Mouse (Mus musculus) ovary, postnatal 14 days (tissue): ENCODE measurements around the gene Slc29a2.

Experiments used
- DNase-seq: peaks from one replicate; pipeline ENCODE4 v3.0.0; 2022; ENCODE audit warnings: low spot score

Gene Slc29a2

DNA sequence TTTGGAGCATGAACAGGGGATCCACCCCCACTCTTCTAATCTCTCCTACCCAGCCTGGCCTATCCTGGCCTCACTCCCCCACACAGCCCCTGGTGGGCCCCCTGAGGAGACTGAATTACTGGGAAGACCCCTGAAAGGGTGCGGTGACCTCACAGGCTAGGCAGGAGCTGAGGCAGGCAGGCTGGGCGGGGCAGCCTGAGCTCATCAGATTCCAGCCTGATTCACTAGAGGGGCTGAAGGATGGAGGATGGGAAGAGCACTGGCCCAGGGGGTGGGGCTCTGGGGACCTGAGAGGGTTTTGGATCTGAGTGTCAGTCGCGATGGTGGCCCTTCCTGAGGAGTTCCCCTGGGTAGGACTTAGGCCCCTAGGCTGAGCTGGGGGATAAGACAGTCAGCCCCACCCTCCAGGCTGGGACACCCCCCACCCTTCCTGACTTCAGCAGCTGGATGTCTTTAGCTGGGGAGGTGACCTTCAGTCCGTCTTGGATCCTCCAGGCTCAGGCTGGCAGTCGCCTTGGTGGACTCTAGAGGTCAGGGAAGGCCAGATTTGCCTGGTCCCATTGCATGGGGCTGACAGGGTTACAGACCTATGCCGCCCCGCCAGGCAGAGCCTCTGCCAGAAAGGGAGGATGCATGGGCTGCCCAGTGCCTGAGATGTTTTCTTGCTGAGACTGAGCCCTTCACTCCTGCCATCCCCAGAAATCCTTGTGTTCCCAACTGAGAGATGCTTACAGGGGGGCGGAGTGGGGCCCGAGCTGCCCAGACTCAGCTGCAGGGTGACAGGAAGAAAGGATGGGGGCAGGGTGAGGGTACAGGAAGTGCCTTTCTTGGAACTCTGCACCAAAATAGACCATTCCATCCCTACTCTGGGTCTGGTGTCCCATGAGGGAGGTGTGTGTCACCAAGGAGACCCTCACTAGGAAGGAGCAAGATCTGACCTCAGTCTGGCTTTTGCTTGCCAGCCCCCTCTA, 35.4 kb downstream of the Slc29a2 start:
- DNase-seq, result no peak

DNA sequence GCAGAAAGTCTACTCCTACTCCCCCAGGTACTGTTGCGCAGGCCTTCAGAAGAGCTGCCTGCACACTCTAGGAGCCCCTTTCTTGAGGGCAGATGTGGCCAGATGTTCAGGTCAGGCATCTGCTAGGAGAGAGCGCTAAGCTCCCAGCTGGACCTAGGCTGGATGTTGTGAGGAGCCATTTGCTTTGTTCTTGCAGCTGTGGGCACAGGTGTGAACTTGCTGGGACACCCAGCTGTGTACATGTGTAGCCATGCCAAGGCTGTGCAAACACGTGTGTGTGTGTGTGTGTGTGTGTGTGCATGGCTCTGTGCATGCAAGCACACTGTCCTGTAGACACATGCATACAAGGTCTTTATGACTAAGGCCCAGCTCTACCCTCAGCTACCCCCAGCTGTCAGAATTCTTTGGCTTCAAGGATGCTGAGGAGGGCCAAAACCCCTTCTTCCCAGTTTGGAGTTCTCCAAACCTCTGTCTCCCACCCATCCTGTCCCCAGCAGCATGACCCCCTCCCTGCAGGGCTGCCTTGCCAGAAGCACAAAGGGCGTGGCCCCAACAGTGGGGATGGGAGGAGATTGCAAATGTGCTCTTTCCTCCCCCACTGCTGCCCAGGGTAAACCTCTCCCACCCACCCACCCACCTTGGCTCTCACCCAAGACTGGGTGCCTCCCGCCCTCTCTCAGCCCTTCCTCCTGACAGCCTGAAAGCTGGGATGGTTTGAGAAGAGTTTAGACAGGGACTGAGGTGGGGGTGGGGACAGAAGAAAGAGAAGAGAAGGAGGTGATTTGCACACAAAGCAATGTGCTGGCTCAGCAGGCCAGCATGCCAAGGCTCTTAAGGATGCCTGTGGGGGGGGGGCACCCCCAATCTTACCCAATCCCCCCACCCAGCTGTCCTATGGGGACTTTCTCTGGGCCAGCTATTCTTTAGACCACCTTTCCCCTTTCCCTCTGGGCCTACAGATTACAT, 37.0 kb downstream of the Slc29a2 start:
- no peak for DNase-seq

DNA sequence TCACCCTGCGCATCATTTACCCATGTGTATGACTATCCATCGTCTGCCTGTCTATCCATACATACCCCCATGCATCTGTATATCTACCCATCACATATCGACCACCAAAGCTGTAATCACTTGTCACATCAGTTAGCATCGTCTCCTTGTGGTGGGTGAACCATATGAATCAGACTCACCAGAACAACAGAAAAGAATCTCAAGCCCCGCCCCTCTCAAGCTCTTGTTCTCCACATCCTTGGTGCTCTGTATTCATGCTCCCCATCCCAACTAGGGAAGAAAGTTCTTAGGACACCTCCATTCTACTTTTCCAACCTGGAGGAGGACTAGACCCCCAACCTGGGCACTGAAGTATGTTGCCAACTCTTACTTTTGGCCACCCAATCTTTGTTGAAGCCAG, 38.4 kb downstream of the Slc29a2 start:
- DNase-seq, result no peak

DNA sequence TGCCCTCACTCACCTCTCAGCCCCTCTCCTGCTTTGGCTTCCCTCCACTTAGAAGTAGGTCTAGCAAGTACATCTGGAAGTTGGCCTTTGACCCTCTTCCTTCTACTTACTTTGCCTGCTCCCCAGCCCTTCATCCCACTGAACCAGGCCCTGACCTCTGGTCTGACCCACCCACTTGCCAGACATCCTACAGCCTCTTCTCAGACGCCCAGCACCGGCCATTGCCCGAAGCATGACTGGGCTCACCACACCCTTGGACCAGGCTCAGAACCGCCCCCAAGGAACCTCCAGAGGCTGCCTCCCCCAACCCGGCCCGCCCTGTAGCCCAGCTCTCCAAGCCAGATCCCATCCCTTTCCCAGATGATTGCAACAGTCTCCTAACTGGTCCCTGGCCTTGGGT, 38.8 kb downstream of the Slc29a2 start:
- DNase-seq, result no peak

DNA sequence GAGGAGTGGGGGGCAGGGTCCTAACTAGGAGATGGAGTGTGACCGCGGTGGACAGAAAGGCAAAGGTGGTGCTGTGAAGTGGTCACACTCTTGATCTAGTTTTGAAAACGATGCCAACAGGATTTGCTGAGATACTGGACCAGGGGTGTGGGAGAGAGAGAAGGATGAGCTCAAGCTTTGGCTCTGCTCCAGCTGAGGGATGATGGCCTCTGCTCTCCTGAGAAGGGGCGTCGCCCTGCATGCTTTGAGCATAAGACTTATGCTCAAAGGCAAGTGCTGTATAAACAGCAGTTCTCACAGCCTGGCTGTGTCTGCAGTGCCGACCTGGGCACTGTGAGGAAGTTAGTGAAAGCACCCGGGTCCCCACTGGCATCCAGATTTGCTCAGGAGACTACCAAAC, 41.4 kb downstream of the Slc29a2 start:
- DNase-seq, result peak; percentile 45

DNA sequence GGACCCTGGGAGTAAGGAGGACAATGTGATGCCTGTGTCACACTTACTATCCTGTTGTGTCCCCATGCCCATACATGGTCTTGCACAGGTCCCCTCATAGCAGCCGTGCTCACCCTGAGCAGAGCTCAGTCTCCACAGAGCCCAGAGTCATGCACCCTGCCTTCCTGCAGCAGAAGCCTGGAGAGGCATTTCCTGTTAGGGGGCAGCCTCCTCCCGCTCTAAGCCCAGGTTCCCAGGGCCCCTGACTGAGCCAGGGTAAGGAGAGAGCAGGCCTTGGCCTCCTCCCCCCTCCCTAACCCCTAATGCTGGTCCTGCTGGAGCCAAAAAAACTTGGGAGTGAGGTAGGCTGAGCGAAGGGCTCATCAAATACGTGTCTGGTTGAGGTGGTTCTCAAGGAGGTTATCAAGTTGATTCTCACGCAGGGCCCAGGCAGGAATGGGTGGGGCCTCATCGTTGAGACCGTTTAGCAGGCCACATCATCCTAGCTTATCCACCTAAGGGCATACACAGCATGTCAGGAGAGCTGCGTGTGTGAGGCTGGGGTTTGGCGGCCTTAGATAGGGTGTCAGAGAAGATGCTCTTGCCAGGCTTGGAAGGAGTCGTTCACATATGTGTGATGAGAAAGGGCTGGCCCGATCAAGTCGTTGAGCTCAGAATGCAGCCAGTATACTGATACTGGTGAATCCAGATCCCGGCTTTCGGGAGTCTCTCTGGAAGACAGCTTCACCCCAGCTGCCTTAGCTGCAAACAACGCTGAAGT, 43.6 kb downstream of the Slc29a2 start:
- DNase-seq, result no peak

DNA sequence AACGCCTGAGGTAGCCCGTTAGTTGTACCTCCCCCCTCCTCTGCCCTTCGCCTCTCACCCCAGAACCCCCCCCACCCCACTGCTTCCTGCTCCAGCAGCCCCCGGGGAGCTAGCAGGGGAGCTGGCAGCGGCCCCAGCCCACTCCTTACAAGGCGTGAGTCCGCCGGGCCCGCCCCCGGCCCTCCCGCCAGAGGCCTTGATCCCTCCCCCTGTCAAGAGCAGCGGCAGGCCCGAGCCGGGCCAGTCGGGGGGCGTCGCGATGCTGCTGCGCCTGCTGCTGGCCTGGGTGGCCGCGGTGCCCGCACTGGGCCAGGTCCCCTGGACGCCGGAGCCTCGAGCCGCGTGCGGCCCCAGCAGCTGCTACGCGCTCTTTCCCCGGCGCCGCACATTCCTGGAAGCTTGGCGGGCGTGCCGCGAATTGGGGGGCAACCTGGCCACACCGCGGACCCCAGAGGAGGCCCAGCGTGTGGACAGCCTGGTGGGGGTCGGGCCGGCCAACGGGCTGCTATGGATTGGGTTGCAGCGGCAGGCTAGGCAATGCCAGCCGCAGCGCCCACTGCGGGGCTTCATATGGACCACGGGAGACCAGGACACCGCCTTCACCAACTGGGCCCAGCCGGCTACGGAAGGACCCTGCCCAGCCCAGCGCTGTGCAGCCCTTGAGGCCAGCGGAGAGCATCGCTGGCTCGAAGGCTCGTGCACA, 44.4 kb downstream of the Slc29a2 start, which contains the start of gene Cd248:
Gene Cd248, plus strand, starts transcription at position 212 of the 703 bp plus-strand sequence.
- peak; percentile 69 for DNase-seq

DNA sequence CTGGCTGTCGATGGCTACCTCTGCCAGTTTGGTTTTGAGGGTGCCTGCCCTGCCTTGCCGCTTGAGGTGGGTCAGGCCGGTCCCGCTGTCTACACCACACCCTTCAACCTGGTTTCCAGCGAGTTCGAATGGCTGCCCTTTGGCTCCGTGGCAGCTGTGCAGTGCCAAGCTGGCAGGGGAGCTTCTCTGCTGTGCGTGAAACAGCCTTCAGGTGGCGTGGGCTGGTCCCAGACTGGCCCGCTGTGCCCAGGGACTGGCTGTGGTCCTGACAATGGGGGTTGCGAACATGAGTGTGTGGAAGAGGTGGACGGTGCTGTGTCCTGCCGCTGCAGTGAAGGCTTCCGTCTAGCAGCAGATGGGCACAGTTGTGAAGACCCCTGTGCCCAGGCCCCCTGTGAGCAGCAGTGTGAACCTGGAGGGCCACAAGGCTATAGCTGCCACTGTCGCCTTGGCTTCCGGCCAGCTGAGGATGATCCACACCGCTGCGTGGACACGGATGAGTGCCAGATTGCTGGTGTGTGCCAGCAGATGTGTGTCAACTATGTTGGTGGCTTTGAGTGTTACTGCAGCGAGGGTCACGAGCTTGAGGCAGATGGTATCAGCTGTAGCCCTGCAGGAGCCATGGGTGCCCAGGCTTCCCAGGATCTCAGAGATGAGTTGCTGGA, 45.0 kb downstream of the Slc29a2 start:
- no peak for DNase-seq

DNA sequence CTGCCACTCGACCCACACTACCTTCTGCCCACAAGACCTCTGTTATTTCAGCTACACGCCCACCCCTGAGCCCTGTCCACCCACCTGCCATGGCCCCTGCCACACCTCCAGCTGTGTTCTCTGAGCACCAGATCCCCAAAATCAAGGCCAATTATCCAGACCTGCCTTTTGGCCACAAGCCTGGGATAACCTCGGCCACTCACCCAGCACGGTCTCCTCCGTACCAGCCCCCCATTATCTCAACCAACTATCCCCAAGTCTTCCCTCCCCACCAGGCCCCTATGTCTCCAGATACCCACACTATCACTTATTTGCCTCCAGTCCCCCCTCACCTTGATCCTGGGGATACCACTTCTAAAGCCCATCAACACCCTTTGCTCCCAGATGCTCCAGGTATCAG, 45.8 kb downstream of the Slc29a2 start:
- DNase-seq, result no peak

DNA sequence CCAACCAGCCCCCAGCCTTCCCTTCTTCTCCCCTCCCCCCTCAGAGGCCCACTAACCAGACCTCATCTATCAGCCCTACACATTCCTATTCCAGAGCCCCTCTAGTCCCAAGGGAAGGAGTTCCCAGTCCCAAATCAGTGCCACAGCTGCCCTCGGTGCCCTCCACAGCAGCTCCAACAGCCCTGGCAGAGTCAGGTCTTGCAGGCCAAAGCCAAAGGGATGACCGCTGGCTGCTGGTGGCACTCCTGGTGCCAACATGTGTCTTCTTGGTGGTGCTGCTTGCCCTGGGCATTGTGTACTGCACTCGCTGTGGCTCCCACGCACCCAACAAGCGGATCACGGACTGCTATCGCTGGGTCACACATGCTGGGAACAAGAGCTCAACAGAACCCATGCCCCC, 46.3 kb downstream of the Slc29a2 start:
- no peak for DNase-seq

DNA sequence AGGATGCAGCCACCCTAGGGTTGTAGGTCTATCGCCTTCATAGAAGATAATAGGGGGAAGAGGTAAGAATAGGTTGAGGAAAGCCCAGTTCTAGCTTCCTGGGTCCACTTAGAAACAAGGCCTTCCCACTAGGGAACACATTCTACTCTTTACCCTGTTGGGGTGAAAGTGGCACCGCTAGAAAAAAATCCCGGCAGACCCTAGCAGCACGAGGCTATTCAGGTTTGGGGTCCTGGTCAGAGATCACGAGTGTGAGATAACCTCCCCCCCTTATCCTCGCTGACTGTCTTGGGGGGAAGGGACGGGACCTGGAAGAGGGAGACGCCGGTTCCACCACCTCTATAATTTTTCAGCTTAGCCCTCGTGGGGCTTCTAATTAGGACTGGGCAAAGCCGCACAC, 47.4 kb downstream of the Slc29a2 start:
- no peak for DNase-seq

DNA sequence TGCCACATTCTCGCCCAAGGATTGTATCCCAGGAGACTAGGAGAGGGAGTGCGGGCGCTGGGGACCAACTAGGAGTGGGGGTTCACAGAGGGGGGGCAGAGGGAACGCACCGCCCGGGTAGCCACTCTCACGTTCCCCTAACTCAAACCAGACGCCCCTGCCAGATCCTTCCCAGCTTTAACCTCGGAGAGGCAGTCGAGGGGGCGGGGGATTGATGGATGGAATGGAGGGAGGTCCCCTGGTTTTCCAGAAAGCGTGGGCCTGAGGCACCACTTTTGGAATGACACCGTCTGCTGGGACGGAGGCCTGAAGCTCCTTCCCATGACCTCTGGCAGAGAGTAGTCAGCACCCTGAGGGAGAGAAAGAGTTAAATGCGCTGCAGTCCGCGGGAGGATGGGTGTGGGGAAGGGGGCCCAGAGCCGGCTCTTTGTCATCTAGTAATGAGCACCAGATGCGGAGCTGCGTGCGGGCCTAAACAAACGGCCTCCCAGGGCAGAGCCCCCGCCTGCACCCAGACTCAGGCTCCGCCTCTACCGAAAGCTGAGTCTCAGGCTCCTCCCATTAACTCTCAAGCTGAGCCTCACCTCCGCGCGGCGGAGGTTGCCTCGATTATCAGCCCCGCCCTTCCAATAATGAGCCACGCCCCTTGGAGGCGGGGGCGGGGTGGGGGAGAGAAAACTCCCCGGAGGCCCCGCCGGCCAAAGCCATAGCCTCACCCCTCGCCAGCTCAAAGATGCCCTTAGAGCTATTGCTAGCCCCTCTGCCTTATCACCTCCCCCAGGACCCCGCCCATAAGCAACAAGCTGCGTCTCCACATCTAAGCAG, 48.1 kb downstream of the Slc29a2 start:
- peak; percentile 78 for DNase-seq

DNA sequence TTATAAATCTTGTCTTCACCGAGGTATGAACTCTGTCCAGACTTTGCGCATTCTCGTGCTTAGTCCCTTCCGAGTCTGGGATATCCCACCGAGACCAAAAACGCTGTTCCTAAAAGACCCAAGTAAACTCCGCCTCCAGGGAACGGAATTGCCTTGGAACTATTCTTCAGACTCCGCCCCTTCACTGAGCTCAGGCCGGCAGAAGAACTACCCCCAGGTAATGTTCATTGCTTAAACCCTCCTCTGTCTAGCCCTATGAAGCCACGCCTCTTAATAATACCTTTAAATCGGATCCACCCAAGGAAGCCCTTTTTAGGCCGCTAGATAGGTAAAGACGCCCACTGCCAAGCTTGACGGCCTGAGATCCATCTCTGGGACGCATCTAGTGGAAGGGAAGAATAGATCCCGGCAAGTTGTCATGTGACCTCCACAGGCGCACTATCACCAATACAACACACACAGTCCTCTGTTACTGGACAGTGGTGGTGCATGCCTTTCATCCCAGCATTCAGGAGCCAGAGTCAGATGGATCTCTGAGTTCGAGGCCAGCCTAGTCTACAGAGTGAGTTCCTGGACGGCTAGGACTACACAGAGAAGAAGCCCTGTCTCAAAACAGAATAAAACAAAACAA, 48.8 kb downstream of the Slc29a2 start:
- DNase-seq, result no peak

DNA sequence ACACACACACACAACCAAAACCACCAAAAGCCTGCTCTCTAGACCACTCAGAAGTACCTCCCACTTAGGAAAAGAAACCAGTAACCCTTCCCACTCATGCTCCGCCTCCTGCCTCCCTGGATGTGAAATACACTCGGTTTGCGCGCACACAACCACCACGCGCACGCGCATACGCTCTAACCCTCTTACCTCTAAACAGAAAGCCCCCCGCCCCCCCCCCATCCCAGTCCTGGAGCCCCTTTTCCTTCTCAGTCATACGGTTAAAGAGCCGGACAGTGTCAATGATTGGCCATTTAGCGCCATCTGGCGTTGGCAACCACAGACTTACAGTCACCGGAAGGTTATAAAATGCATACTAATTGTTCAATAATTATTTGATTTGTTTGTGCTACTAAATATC, 49.4 kb downstream of the Slc29a2 start:
- peak; percentile 45 for DNase-seq

DNA sequence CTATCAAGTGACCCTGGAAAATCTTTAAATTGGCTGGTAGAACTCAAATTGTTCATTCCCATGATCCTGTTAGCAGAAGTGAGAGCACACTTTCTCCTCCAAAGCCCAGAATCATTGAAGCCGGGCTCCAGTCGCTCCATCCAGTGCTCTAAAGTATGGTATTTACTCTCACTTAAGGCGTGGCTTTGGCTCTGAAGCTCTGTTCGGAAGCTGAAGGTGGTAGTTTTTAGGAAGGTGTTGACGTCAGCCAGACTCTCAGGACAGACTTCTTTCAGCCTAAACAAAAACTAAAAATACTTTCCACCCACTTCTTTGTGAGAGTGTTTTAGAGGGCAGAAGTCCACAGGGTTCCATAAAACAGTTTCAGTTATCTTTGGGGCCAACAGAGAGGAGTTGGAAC, 49.9 kb downstream of the Slc29a2 start:
- DNase-seq, result no peak

DNA sequence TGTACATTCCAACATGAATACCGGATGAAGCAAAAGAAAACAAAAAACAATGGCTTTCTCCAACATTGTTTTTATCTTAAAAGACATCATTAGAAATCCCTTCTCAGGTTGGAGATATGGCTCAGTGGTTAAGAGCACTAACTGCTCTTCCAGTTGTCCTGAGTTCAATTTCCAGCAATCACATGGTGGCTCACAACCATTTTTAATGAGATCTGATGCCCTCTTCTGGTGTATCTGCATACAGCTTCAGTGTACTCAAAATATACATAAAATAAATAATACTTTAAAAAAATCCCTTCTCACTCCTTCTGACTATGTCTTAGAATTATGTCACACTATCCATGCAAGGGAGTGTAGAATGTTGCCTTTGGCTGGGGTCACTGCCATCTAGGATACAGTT, 55.6 kb downstream of the Slc29a2 start:
- no peak for DNase-seq
